Mouse (Mus musculus): Measurements from ENCODE around the gene Cdk14.

Cdk14 gene

GRCm38 (mm10) chr5:4791219-4791618 is 628.9 kb downstream of the Cdk14 start:
- DNase-seq (ENCODE audit: low read depth, low spot score): no peak

DNA sequence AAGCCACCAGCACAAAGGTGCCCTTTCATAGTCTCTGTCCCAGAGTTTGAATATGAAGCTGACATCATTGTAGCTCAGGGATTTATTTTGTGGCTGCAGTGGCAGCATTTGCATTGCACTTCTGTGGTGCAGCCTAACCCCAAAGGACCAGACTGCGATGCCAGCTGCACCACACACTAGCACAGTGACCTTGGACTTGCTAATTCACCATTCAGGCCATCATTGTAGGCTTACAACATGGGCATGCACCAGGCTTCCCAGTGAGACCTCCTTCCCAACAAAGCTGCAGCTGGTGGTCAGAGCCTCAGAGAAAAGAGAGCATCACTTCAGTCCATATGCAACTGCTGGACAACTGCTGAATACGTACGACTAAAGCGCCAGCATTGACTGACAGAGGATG is 629.8 kb downstream of the Cdk14 start:
- DNase-seq (ENCODE audit: low read depth, low spot score): no peak

- peak; percentile 89 for DNase-seq (ENCODE audit: low read depth, low spot score)
Measured at GRCm38 (mm10) chr5:4788484-4788883, 631.6 kb downstream of the Cdk14 start.

DNA sequence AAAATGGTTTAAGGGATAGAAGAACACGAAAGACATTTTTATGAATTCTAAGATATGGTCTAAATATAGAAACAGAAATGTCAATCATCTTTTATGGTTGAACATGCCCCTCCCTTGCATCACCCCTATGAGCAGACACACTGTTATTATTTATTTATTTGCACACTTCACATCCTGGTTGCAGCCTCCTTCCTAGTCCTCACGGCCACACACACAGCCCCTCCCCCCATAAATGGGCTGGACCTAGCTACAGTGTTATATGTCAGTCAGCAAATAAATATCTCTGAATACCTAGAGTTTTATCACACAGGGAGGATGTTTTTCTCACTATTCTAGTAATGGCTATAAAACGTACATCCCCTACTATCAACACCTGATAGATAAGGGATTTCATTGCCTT is 633.3 kb downstream of the Cdk14 start:
- DNase-seq (ENCODE audit: low read depth, low spot score): no peak

- no peak for DNase-seq (ENCODE audit: low read depth, low spot score)
Measured at GRCm38 (mm10) chr5:4778274-4778673, 641.8 kb downstream of the Cdk14 start.

GRCm38 (mm10) chr5:4776495-4776894 is 643.6 kb downstream of the Cdk14 start:
- no peak for DNase-seq (ENCODE audit: low read depth, low spot score)

DNA sequence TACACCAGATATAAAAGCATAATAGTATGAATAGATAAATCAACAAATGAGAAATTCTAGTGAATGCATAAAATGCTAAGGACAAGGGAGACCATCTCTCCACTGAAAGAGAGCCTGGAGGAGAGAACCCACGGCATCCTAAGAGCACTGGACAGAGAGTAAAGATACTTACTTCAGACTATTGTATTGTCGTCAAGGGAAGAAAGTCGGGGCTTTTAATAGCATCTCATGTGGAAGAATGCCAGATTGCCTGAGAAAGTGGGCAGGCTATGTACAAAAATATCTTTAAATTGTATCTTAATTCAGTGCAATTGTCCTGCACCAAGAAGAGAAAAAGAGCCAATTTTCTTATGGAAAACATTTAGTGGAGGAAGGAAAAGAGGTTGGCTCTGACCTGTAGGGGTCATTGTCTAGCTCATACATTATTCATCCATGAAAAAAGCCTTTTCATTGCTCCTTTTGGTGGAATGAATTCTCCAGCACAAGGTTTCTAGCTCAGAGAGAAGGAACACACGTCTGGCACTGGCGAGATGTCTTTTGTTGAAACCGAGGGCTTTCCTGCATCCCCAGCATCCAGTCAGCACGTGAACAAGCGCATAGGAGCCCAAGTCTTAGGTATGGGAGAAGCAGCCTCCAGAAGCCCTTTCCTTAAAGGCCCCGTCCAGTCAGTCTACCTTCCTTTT is 646.9 kb downstream of the Cdk14 start:
- DNase-seq (ENCODE audit: low read depth, low spot score): no peak

GRCm38 (mm10) chr5:4770609-4771008 is 649.5 kb downstream of the Cdk14 start:
- no peak for DNase-seq (ENCODE audit: low read depth, low spot score)

- DNase-seq (ENCODE audit: low read depth, low spot score): peak; percentile 54
Measured at GRCm38 (mm10) chr5:4767896-4768295, 652.2 kb downstream of the Cdk14 start.

- no peak for DNase-seq (ENCODE audit: low read depth, low spot score)
Measured at GRCm38 (mm10) chr5:4766719-4767118, 653.4 kb downstream of the Cdk14 start.

GRCm38 (mm10) chr5:4761891-4762290 is 658.2 kb downstream of the Cdk14 start:
- DNase-seq (ENCODE audit: low read depth, low spot score): no peak

DNA sequence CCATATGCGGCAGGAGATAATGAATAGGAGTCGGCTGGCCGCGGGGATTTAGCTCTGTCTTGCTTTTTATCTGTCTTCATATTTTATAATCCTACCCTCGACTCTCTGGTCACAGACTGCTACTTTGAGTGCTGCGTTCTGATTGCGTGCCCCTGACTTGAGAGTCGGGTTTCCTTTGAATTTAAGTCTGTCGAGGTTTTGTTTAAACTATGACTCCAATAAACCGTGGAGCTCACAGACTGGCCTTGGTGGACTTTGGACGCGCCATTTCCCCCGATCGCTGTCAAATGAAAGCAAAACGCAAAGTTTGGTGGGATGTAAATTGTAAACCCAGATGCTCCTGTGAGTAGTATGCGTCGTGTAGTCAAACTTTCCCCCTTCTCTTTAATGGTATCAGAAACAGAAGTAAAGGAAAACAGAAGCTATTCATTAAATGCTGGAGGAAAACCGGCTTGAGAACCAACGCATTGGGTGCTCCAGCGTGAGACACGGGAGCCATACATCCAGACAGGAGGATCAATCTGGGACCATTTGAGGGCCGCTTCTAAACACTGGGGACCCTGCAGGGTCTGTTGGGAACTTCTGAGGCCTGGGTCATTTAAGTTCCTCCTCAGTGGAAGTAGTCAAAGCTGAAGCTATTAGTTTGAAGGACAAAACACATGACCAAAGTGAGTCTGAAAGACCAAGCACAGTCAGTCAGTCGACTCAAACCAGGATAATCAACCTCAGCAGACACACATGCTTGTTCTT is 661.6 kb downstream of the Cdk14 start:
- DNase-seq (ENCODE audit: low read depth, low spot score): peak; percentile 52

DNA sequence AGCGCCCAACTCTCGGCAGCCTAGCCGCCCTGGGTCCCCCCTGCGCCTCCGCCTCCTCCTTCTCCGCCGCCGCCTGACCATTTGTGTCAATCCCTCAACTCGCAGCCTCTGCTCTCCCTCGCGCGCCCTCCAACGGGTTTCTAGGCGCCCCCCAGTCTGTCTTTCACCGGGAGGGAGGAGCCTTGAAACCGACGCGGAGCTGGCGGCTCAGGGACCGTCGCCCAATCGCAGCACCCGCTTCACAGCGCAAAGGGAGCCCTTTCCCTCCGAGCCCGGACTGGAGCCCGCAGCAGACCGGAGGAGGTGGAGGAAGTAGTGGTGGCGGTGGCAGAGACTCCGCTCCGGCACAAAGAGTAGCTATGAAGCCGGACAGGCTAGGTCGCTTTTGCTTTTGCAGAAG is 662.2 kb downstream of the Cdk14 start, which contains the start of gene Fzd1:
Fzd1 (minus strand) TSS at position 134 of the 400 bp plus-strand sequence.
- peak; percentile 98 for DNase-seq (ENCODE audit: low read depth, low spot score)

- DNase-seq (ENCODE audit: low read depth, low spot score): peak; percentile 70
Measured at GRCm38 (mm10) chr5:4756871-4757711, 663.0 kb downstream of the Cdk14 start.

GRCm38 (mm10) chr5:4756001-4756681 is 664.0 kb downstream of the Cdk14 start:
- no peak for DNase-seq (ENCODE audit: low read depth, low spot score)

DNA sequence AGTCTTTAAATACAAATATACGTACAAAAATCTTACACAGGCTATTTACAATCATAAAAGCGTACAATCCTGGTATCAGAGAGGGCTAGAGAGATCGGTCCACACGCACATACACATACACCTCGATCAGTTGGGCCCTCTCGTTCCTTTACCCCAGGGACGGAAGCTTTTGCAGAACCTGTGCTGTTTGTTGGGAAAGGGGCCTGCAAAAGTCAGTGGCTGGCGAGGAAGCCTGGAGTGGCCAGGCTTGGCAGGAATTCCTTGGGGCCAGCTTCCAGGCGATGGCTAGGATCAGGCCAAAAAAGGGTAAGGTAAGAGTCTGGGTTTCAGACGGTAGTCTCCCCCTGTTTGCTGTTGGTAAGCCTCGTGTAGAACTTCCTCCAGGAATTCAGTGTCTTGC is 664.8 kb downstream of the Cdk14 start:
- no peak for DNase-seq (ENCODE audit: low read depth, low spot score)

GRCm38 (mm10) chr5:4754701-4755281 is 665.3 kb downstream of the Cdk14 start:
- DNase-seq (ENCODE audit: low read depth, low spot score): no peak

Data from 3T3-L1 (cell line).